Mouse (Mus musculus): ENCODE data around the gene Capn5. TPM values are rescaled to one million over a fixed set of nuclear protein-coding genes. Genes with fewer than 3 reads are reported as not detected.
"Not testable (repeated sequence)": the region's sequence is repeated elsewhere in the genome, so short reads cannot be mapped to it uniquely, and the experiment has no call there.

Gene Capn5
- polyA plus RNA-seq, 1 experiment, result 15.6 TPM

DNA sequence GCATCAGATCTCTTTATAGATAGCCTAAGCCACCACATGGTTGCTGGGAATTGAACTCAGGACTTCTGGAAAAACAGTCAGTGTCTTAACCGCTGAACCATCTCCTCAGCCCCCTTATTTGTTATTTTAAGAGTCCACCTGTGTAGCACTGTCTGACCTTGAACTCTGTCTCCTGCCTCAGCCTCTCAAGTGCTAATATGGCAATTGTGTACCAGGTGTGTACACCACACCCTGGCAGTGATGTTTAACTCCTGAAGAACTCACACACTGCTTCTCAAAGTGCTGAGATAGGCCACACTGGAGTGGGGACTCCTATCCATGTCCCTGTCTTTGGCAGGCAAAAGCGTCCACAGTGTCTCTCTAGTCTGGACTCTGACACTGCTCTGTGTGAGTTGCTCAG, 10.6 kb upstream of the Capn5 start:
- H3K36me3 ChIP-seq (ENCODE audit: control insufficient read depth, insufficient read depth, low read length), result no peaks in the 10 kb centered on the region
- H3K27me3 ChIP-seq (ENCODE audit: control insufficient read depth, insufficient read depth, low read length), result no peaks in the 10 kb centered on the region
- H3K4me3 ChIP-seq (ENCODE audit: low read depth, low read length), result no peak overlapping the region
- H3K27ac ChIP-seq (ENCODE audit: insufficient read depth, low read depth, low read length), result no peak overlapping the region
- TF ChIP-seq POLR2A (IDR thresholded peaks at IDR 0.05; ENCODE audit: low read depth, low read length) (no peak), CTCF (IDR thresholded peaks at IDR 0.05; ENCODE audit: extremely low read depth, insufficient read length, insufficient replicate concordance, low read depth, low read length) (no peak)
- 90% methylated on average over 2 of the region's 2 CpGs for WGBS
- peaks cover 15% of the 10 kb centered on the region for H3K4me1 ChIP-seq (ENCODE audit: control insufficient read depth, insufficient read depth, insufficient read length, low read length)

DNA sequence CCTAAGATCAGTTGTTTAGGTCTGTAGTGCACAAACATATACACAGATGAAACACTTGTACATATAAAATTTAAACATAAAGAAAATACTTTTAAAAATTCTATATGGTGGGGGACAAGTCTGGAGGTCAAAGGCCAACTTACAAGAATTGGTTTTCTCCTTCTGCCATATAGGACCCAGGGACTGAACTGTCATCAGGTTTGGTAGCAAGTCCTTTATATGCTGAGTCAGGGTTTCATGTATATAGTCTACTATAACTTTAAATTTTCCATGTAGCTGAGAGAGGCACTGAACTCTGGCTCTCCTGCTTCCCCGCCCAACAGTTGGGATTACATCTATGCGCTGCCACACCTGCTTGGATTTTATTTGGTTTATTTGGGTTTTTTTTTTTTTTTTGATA, 10.2 kb upstream of the Capn5 start:
- TF ChIP-seq CTCF (IDR thresholded peaks at IDR 0.05; ENCODE audit: extremely low read depth, insufficient read length, insufficient replicate concordance, low read depth, low read length), result no peak
- TF ChIP-seq POLR2A (IDR thresholded peaks at IDR 0.05; ENCODE audit: low read depth, low read length), result no peak
- Histone ChIP-seq H3K36me3 (ENCODE audit: control insufficient read depth, insufficient read depth, low read length) (no peaks in the 10 kb centered on the region), H3K27me3 (ENCODE audit: control insufficient read depth, insufficient read depth, low read length) (no peaks in the 10 kb centered on the region), H3K4me1 (ENCODE audit: control insufficient read depth, insufficient read depth, insufficient read length, low read length) (peaks cover 11% of the 10 kb centered on the region; the same call in 1 of the 2 replicates), H3K4me3 (ENCODE audit: low read depth, low read length) (no peak overlapping the region), H3K27ac (ENCODE audit: insufficient read depth, low read depth, low read length) (no peak overlapping the region)
- WGBS, result 79% methylated on average over 2 of the region's 2 CpGs

DNA sequence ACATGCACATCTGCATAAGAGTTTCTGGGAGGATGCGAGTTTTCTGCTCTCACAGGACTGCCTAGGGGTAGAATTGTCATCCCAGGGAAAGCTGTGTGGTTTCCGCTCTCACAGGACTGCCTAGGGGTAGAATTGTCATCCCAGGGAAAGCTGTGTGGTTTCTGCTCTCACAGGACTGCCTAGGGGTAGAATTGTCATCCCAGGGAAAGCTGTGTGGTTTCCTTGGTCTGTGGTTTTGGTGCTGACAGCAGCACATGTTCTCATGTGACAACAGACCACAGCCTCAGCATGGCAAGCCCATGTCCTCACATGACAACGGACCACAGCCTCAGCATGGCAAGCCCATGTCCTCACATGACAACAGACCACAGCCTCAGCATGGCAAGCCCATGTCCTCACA, 9.3 kb upstream of the Capn5 start:
- not testable (repeated sequence) for H3K27me3 ChIP-seq (ENCODE audit: control insufficient read depth, insufficient read depth, low read length); H3K36me3 ChIP-seq (ENCODE audit: control insufficient read depth, insufficient read depth, low read length); H3K27ac ChIP-seq (ENCODE audit: insufficient read depth, low read depth, low read length); H3K4me3 ChIP-seq (ENCODE audit: low read depth, low read length)
- H3K4me1 ChIP-seq (ENCODE audit: control insufficient read depth, insufficient read depth, insufficient read length, low read length), result peaks cover 11% of the 10 kb centered on the region; the same call in 1 of the 2 replicates
- 92% methylated on average over 3 of the region's 3 CpGs for WGBS

DNA sequence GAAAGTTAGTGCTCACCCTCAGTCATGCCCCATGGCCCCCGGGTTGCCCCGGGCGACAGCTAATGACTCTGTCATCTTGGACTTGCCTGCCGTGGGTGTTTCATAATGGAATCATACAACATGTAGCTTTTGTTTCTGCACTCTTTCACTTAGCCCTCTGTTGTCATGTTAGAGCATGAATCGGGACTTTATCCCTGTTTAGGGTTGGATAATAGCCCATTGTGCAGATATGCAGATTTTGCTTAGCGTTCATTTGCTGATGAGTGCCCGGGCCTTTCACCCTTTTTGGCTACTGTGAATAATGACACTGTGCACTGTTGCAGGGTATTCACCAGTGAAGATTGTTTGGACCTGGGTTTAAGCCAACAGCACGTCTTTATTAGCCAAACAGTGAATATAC, 8.6 kb upstream of the Capn5 start:
- H3K27me3 ChIP-seq (ENCODE audit: control insufficient read depth, insufficient read depth, low read length), result no peaks in the 10 kb centered on the region
- WGBS, result 46% methylated on average over 8 of the region's 8 CpGs
- no peak for TF ChIP-seq CTCF (IDR thresholded peaks at IDR 0.05; ENCODE audit: extremely low read depth, insufficient read length, insufficient replicate concordance, low read depth, low read length)
- no peak for TF ChIP-seq POLR2A (IDR thresholded peaks at IDR 0.05; ENCODE audit: low read depth, low read length)
- no peaks in the 10 kb centered on the region for H3K36me3 ChIP-seq (ENCODE audit: control insufficient read depth, insufficient read depth, low read length)
- H3K27ac ChIP-seq (ENCODE audit: insufficient read depth, low read depth, low read length), result no peak overlapping the region
- H3K4me1 ChIP-seq (ENCODE audit: control insufficient read depth, insufficient read depth, insufficient read length, low read length), result peaks cover 11% of the 10 kb centered on the region; the same call in 1 of the 2 replicates
- no peak overlapping the region for H3K4me3 ChIP-seq (ENCODE audit: low read depth, low read length)

DNA sequence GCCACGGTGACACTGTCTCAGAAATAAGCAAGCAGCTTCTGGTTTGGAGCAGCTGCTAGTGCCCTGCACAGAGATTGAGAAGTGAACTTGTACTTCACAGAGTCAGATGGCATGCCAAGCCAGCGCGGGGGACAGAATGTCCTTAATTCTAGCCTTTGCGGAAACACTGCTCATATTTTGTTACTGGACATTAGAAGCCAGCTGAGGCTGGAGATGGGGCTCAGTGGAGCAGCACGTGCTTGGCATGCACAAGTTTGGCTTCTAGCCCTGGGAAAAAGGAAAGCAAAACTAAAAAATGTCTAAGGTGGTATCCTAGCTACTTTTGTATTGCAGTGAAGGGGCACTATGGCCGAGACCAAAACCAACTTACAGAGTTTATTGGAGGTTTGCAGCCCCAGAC, 7.3 kb upstream of the Capn5 start:
- WGBS, result 48% methylated on average over 6 of the region's 6 CpGs
- Histone ChIP-seq H3K27ac (ENCODE audit: insufficient read depth, low read depth, low read length) (no peak overlapping the region), H3K27me3 (ENCODE audit: control insufficient read depth, insufficient read depth, low read length) (no peaks in the 10 kb centered on the region), H3K4me1 (ENCODE audit: control insufficient read depth, insufficient read depth, insufficient read length, low read length) (peaks cover 11% of the 10 kb centered on the region; the same call in 1 of the 2 replicates), H3K4me3 (ENCODE audit: low read depth, low read length) (no peak overlapping the region), H3K36me3 (ENCODE audit: control insufficient read depth, insufficient read depth, low read length) (no peaks in the 10 kb centered on the region)
- TF ChIP-seq CTCF (IDR thresholded peaks at IDR 0.05; ENCODE audit: extremely low read depth, insufficient read length, insufficient replicate concordance, low read depth, low read length), result no peak
- no peak for TF ChIP-seq POLR2A (IDR thresholded peaks at IDR 0.05; ENCODE audit: low read depth, low read length)

DNA sequence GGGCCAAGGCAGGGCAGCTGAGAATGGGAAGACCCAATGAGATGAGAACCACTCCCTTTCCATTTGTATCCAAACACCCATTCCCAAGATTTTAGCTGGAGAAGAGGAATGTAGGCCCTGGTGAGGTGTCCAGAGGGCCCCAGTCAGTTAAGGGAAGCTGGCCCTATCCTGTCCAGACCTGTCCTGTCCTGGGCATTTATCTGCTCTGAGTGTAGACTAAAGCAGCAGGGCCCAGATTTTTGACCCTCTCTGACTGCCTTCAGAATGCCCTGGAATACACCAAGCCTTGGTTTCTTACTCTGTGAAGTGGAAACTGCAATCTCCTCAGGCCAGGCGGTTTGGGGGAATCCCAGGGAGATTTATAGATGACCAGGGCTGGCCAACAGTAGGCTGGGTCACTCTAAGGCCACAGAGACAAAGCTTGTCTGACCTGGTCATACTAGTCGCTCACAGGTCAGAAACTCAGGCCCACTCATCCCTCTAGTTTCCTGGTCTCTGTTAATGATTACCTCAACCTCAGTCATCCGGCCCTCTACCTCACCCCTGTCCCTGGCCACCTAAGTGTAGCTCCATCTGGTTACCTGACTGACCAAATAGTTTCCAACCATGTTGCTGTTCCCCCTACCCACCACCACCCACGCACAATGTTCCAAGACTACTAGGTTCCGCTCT, 622 bp upstream of the Capn5 start:
- H3K27me3 ChIP-seq (ENCODE audit: control insufficient read depth, insufficient read depth, low read length), result no peaks in the 10 kb centered on the region
- H3K4me1 ChIP-seq (ENCODE audit: control insufficient read depth, insufficient read depth, insufficient read length, low read length), result peaks cover 23% of the 10 kb centered on the region
- H3K4me3 ChIP-seq (ENCODE audit: low read depth, low read length), result peak overlapping the region; percentile 89
- peak overlapping the region; percentile 76 for H3K27ac ChIP-seq (ENCODE audit: insufficient read depth, low read depth, low read length)
- H3K36me3 ChIP-seq (ENCODE audit: control insufficient read depth, insufficient read depth, low read length), result no peaks in the 10 kb centered on the region
- no peak for TF ChIP-seq POLR2A (IDR thresholded peaks at IDR 0.05; ENCODE audit: low read depth, low read length)
- TF ChIP-seq CTCF (IDR thresholded peaks at IDR 0.05; ENCODE audit: extremely low read depth, insufficient read length, insufficient replicate concordance, low read depth, low read length), result no peak
- 47% methylated on average over 5 of the region's 5 CpGs for WGBS

DNA sequence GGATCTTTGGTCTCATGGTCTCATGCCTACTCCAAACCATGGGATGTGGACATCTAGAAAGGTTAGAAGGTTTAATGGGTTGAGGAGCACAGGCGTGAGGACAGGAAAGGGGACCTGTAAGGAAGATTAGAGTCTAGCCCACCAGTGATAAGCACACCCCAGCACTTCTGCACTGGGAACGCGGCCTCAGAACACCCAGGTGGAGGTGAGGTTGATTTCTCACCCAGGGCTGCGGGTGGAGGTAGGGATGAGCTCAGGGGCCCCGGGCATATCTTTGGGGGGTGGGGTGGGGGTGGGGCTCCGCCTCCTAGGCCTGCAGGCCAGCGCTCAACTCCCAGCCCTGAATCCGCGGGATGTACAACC, 527 bp downstream of the Capn5 start:
- H3K4me1 ChIP-seq (ENCODE audit: control insufficient read depth, insufficient read depth, insufficient read length, low read length), result peaks cover 27% of the 10 kb centered on the region
- H3K27ac ChIP-seq (ENCODE audit: insufficient read depth, low read depth, low read length), result no peak overlapping the region
- WGBS, result 5% methylated on average over 9 of the region's 9 CpGs

More for the DNA sequence above, 527 bp downstream of the Capn5 start:
- H3K27me3 ChIP-seq (ENCODE audit: control insufficient read depth, insufficient read depth, low read length), result no peaks in the 10 kb centered on the region
- H3K4me3 ChIP-seq (ENCODE audit: low read depth, low read length), result peak overlapping the region; percentile 89
- no peak for TF ChIP-seq CTCF (IDR thresholded peaks at IDR 0.05; ENCODE audit: extremely low read depth, insufficient read length, insufficient replicate concordance, low read depth, low read length)
- TF ChIP-seq POLR2A (IDR thresholded peaks at IDR 0.05; ENCODE audit: low read depth, low read length), result no peak
- no peaks in the 10 kb centered on the region for H3K36me3 ChIP-seq (ENCODE audit: control insufficient read depth, insufficient read depth, low read length)

Measured in small intestine, adult 2 months (tissue).